Mouse (Mus musculus) thymus, postnatal 0 days (tissue): ENCODE measurements around the gene Dynll1. TPM values are rescaled to one million over a fixed set of nuclear protein-coding genes. Genes with fewer than 3 reads are reported as not detected.

ENCODE experiments used
- DNase-seq: peaks from one replicate; pipeline ENCODE4 v3.0.0-alpha.2; 2015; ENCODE audit warnings: low spot score
- polyA plus RNA-seq: library from polyadenylated mRNA; unstranded; fragments of >200 nt; fragmentation: Nextera tagmentation; extraction: Ambion mirVana; gene quantifications from 2 replicates; pipeline ENCODE4 v1.2.1, GENCODE M21; 2015

Gene Dynll1
- polyA plus RNA-seq, 1 experiment from 2014 or later, result 1,203 TPM

DNA sequence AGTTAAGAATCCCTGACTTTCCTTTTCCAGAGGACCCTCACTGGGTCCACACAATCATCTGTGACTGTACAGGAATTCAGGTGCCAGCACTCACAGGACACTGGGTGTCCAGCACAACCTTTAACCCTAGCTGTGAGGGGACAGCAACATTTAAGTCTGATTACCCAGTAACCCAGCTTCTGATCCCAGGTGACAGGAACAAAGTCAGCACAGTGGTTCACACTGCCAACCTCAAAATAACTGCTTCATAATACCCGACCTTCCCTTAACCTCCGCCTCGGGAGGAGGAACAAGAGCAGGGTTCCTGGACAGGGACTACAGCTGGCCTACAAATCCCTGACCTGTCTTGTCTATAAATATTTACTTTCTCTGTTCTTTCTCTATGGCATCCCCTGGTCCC, 32.5 kb downstream of the Dynll1 start:
- no peak for DNase-seq

DNA sequence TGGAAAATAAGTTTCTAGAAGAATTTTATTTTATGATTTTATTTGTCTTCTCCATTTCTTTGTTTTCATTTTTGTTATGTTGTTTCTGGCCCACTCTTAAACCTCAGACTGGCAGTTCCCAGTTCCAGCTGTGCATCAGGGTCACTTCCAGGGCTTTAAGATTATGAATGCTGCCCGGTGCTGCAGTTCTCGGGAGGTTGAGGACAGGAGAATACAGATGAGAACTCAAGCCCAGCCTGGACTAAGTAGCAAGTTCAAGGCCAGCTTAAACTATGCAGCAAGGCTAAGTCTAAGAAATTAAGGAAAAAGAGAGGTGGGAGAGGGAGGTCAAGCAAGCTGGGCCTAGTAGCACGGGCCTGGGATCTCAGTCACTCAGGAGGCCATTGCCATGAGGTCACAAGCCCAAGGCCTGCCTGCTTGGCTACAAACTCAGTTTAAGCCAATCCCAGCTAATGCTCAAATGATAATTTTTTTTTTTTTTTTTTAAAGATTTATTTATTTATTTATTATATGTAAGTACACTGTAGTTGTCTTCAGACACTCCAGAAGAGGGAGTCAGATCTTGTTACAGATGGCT, 33.2 kb downstream of the Dynll1 start:
- no peak for DNase-seq

GRCm38 (mm10) chr5:115266787-115267468, 33.9 kb downstream of the Dynll1 start:
- DNase-seq, result no peak

- no peak for DNase-seq
Observed at GRCm38 (mm10) chr5:115266340-115266739, 34.5 kb downstream of the Dynll1 start.

- no peak for DNase-seq
Observed at GRCm38 (mm10) chr5:115262502-115263291, 38.1 kb downstream of the Dynll1 start.

GRCm38 (mm10) chr5:115261880-115262279, 38.9 kb downstream of the Dynll1 start:
- DNase-seq, result no peak

DNA sequence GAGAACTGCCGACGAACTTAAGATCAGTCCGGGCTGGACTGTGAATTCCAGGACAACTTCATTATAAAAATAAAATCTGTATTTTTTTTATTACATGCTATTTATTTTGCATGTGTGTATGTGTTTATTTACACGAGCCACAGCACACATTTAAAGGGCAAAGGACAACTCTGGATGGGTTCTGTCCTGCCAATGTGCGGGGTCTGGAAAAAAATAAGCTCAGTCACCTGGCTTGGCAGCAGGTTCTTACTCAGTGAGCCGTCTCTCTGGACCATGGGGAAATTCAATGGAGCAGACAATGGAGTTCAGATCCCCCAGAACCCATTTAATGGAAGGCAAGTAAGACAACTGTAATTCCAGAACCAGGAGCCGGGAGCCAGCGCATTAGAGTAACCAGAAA, 39.7 kb downstream of the Dynll1 start:
- DNase-seq, result no peak

GRCm38 (mm10) chr5:115260356-115260755, 40.4 kb downstream of the Dynll1 start:
- DNase-seq, result no peak

GRCm38 (mm10) chr5:115256909-115257546, 43.8 kb downstream of the Dynll1 start:
- no peak for DNase-seq

GRCm38 (mm10) chr5:115255472-115255871, 45.3 kb downstream of the Dynll1 start:
- DNase-seq, result no peak

Other genes with a start within 250 kb of the Dynll1 start
- gene Gm10401, start 202.7 kb downstream of the Dynll1 start, polyA plus RNA-seq, result 26.4 and 27.2 TPM in 2 replicates
- gene Acads, start 181.7 kb downstream of the Dynll1 start, polyA plus RNA-seq, result 51.6 and 58.6 TPM in 2 replicates
- gene Unc119b, start 166.0 kb downstream of the Dynll1 start, polyA plus RNA-seq, result 25.0 and 27.5 TPM in 2 replicates
- 25.2 and 26.9 TPM in 2 replicates for gene Mlec, start 142.8 kb downstream of the Dynll1 start, polyA plus RNA-seq
- 0.99 and 1.4 TPM in 2 replicates for gene Cabp1, start 106.6 kb downstream of the Dynll1 start, polyA plus RNA-seq
- gene Pop5, start 65.2 kb downstream of the Dynll1 start, polyA plus RNA-seq, result 229 and 231 TPM in 2 replicates
- 88.3 and 98.7 TPM in 2 replicates for gene Rnf10, start 28.1 kb downstream of the Dynll1 start, polyA plus RNA-seq
- 38.5 TPM in 2 replicates for gene Coq5, start 21.3 kb downstream of the Dynll1 start, polyA plus RNA-seq
- 236 and 257 TPM in 2 replicates for gene Srsf9, start 26.2 kb upstream of the Dynll1 start, polyA plus RNA-seq
- gene Gatc, start 40.2 kb upstream of the Dynll1 start, polyA plus RNA-seq, result 11.6 and 12.5 TPM in 2 replicates
- gene Triap1, start 40.2 kb upstream of the Dynll1 start, polyA plus RNA-seq, result 64.6 and 65.2 TPM in 2 replicates
- 1,056 and 1,106 TPM in 2 replicates for gene Cox6a1, start 48.0 kb upstream of the Dynll1 start, polyA plus RNA-seq
- 2.2 TPM in 2 replicates for gene Msi1, start 128.6 kb upstream of the Dynll1 start, polyA plus RNA-seq
- 0.99 TPM in 2 replicates for gene Pla2g1b, start 165.3 kb upstream of the Dynll1 start, polyA plus RNA-seq
- 17.0 and 17.3 TPM in 2 replicates for gene Sirt4, start 183.7 kb upstream of the Dynll1 start, polyA plus RNA-seq
- 40.2 and 44.8 TPM in 2 replicates for gene Pxn, start 205.7 kb upstream of the Dynll1 start, polyA plus RNA-seq